Mouse (Mus musculus): ENCODE measurements at regions not wholly inside any gene's neighbourhood (a gene's known extent, or its start where the extent isn't known, plus 50 kb on each side); places are given as distances from the start of the nearest gene placed in this dataset.

- H3K36me3 ChIP-seq (ENCODE audit: insufficient read depth, low read length) = no peaks in the 10 kb centered on the region
- no peak overlapping the region for H3K9ac ChIP-seq (ENCODE audit: low read depth, low read length)
- no peak for ATAC-seq (replicated peaks; ENCODE audit: low FRiP score, low read depth)
- H3K4me3 ChIP-seq (replicated peaks; ENCODE audit: low read depth, low read length) = no peak overlapping the region
- H3K27ac ChIP-seq = no peak overlapping the region
- 84% methylated on average over 2 of the region's 2 CpGs for WGBS
- no peak for DNase-seq (ENCODE audit: low spot score)
- H3K4me2 ChIP-seq (ENCODE audit: low read length) = no peak overlapping the region
- no peak for TF ChIP-seq CTCF (IDR thresholded peaks at IDR 0.05; ENCODE audit: low read depth)
- no peaks in the 10 kb centered on the region for H3K9me3 ChIP-seq (replicated peaks; ENCODE audit: low read length)
- H3K4me1 ChIP-seq (replicated peaks; ENCODE audit: insufficient read depth, low read length) = no peaks in the 10 kb centered on the region
- no peaks in the 10 kb centered on the region for H3K27me3 ChIP-seq (ENCODE audit: insufficient read depth, low read length)
Observed at GRCm38 (mm10) chr2:160131386-160131785, 202.6 kb downstream of the Gm826 start.

DNA sequence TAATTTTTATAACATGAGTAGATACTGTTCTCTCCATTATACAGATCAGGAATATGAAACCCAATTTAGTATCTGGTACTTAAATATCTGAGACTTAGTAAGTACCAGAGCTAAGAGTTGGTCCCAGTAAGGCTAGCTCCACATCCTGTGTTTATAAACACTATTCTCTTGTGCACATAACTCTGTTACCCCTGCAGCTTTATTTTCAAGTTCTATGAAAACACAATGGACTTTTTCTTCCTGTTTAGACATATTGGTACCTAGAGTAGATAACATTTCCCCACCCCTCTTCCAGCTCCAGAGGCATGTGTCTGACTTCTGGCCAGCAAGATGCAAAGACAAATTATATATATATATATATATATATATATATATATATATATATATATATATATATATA is 216.8 kb downstream of the Gm826 start:
- Histone ChIP-seq H3K9ac (ENCODE audit: low read depth, low read length) (no peak overlapping the region), H3K4me3 (replicated peaks; ENCODE audit: low read depth, low read length) (no peak overlapping the region), H3K4me2 (ENCODE audit: low read length) (no peak overlapping the region), H3K27ac (no peak overlapping the region), H3K27me3 (ENCODE audit: insufficient read depth, low read length) (no peaks in the 10 kb centered on the region), H3K9me3 (replicated peaks; ENCODE audit: low read length) (no peaks in the 10 kb centered on the region), H3K36me3 (ENCODE audit: insufficient read depth, low read length) (no peaks in the 10 kb centered on the region), H3K4me1 (replicated peaks; ENCODE audit: insufficient read depth, low read length) (no peaks in the 10 kb centered on the region)
- no peak for TF ChIP-seq CTCF (IDR thresholded peaks at IDR 0.05; ENCODE audit: low read depth)
- ATAC-seq (replicated peaks; ENCODE audit: low FRiP score, low read depth) (no peak), DNase-seq (ENCODE audit: low spot score) (no peak)

DNA sequence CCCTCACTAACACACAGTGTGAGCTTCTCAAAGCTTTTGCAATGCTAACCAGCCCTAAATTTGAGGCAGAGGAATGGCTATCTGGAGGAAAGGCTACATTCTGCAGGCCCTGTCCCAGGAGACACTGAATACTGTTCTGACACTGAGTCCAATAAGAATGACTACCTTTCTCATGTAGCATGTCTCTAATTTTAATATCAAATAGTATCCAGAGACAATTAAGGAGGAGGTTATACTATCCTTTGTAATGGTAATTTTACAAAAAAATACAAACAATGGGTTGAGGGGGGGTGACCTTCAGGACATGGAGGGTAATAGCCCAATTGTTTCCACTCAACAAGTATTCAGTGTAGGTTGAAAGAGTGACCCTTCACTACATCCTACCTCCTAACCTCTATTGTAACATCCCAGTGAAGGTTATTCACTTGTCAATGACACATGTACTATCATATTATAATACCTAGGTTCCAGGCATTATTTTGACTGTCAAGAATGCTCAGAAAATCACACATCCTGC is 222.7 kb downstream of the Gm826 start:
- Histone ChIP-seq H3K9me3 (replicated peaks; ENCODE audit: low read length) (no peaks in the 10 kb centered on the region), H3K4me1 (replicated peaks; ENCODE audit: insufficient read depth, low read length) (no peaks in the 10 kb centered on the region), H3K36me3 (ENCODE audit: insufficient read depth, low read length) (no peaks in the 10 kb centered on the region), H3K27ac (no peak overlapping the region), H3K4me3 (replicated peaks; ENCODE audit: low read depth, low read length) (no peak overlapping the region), H3K9ac (ENCODE audit: low read depth, low read length) (no peak overlapping the region), H3K4me2 (ENCODE audit: low read length) (no peak overlapping the region), H3K27me3 (ENCODE audit: insufficient read depth, low read length) (no peaks in the 10 kb centered on the region)
- ATAC-seq (replicated peaks; ENCODE audit: low FRiP score, low read depth) = no peak
- DNase-seq (ENCODE audit: low spot score) = no peak
- no peak for TF ChIP-seq CTCF (IDR thresholded peaks at IDR 0.05; ENCODE audit: low read depth)

DNA sequence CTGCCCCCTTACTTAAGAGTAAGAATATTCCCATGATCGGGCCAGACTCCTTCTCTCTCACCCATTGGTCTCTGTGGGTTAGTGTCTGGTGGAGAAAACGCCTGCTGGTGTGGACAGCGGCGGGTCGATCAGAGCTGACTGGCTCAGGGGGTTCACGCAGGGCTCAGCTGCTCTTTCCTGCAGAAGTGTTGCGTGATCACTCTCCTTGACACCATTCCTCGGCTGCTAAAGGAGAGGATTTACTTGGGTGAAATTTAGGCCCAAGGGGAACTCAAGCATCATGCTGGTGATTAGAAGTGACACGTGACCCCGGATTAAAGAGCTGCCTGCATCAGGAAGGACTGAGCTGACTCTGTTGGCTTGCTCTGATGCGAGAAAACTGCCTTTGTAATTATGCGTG is 240.9 kb downstream of the Gm826 start:
- no peak for DNase-seq (ENCODE audit: low spot score)
- TF ChIP-seq CTCF (IDR thresholded peaks at IDR 0.05; ENCODE audit: low read depth) = no peak
- Histone ChIP-seq H3K9ac (ENCODE audit: low read depth, low read length) (no peak overlapping the region), H3K4me1 (replicated peaks; ENCODE audit: insufficient read depth, low read length) (no peaks in the 10 kb centered on the region), H3K4me3 (replicated peaks; ENCODE audit: low read depth, low read length) (no peak overlapping the region), H3K4me2 (ENCODE audit: low read length) (no peak overlapping the region), H3K9me3 (replicated peaks; ENCODE audit: low read length) (no peaks in the 10 kb centered on the region), H3K27me3 (ENCODE audit: insufficient read depth, low read length) (no peaks in the 10 kb centered on the region), H3K27ac (no peak overlapping the region), H3K36me3 (ENCODE audit: insufficient read depth, low read length) (no peaks in the 10 kb centered on the region)
- WGBS = 41% methylated on average over 12 of the region's 12 CpGs
- ATAC-seq (replicated peaks; ENCODE audit: low FRiP score, low read depth) = no peak

GRCm38 (mm10) chr2:160085999-160086398 is 248.0 kb downstream of the Gm826 start:
- DNase-seq (ENCODE audit: low spot score) (no peak), ATAC-seq (replicated peaks; ENCODE audit: low FRiP score, low read depth) (no peak)
- Histone ChIP-seq H3K27ac (no peak overlapping the region), H3K36me3 (ENCODE audit: insufficient read depth, low read length) (no peaks in the 10 kb centered on the region), H3K4me1 (replicated peaks; ENCODE audit: insufficient read depth, low read length) (no peaks in the 10 kb centered on the region), H3K4me2 (ENCODE audit: low read length) (no peak overlapping the region), H3K9ac (ENCODE audit: low read depth, low read length) (no peak overlapping the region), H3K9me3 (replicated peaks; ENCODE audit: low read length) (no peaks in the 10 kb centered on the region), H3K27me3 (ENCODE audit: insufficient read depth, low read length) (no peaks in the 10 kb centered on the region), H3K4me3 (replicated peaks; ENCODE audit: low read depth, low read length) (no peak overlapping the region)
- no peak for TF ChIP-seq CTCF (IDR thresholded peaks at IDR 0.05; ENCODE audit: low read depth)
- WGBS = 64% methylated on average over 4 of the region's 4 CpGs

DNA sequence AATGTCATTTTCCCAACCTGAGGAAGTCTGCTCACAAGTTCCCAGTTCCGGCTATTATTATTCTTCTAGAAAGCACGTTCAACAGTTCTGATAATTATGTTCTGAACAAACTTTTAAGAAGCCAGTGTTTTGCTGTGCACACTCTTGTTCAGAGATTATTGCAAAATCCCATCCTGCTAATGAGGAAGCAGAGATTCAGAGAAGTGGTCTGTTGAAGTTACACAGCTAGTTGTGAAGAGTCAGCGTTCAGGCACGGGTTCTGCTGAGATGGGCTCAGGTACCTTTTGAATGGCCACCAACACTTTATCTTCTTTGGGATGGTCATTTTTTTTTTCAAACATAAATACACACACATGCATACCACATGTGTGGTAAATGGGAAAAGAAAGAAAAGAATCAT is 250.3 kb downstream of the Gm826 start:
- H3K4me1 ChIP-seq (replicated peaks; ENCODE audit: insufficient read depth, low read length) = no peaks in the 10 kb centered on the region
- no peaks in the 10 kb centered on the region for H3K9me3 ChIP-seq (replicated peaks; ENCODE audit: low read length)
- no peak overlapping the region for H3K9ac ChIP-seq (ENCODE audit: low read depth, low read length)
- no peak overlapping the region for H3K4me2 ChIP-seq (ENCODE audit: low read length)
- no peaks in the 10 kb centered on the region for H3K36me3 ChIP-seq (ENCODE audit: insufficient read depth, low read length)
- H3K27ac ChIP-seq = no peak overlapping the region
- TF ChIP-seq CTCF (IDR thresholded peaks at IDR 0.05; ENCODE audit: low read depth) = no peak
- 86% methylated on average over 4 of the region's 4 CpGs for WGBS
- H3K4me3 ChIP-seq (replicated peaks; ENCODE audit: low read depth, low read length) = no peak overlapping the region
- no peaks in the 10 kb centered on the region for H3K27me3 ChIP-seq (ENCODE audit: insufficient read depth, low read length)
- DNase-seq (ENCODE audit: low spot score) = no peak
- no peak for ATAC-seq (replicated peaks; ENCODE audit: low FRiP score, low read depth)

- Histone ChIP-seq H3K9ac (ENCODE audit: low read depth, low read length) (no peak overlapping the region), H3K4me2 (ENCODE audit: low read length) (no peak overlapping the region), H3K27ac (no peak overlapping the region), H3K9me3 (replicated peaks; ENCODE audit: low read length) (no peaks in the 10 kb centered on the region), H3K4me3 (replicated peaks; ENCODE audit: low read depth, low read length) (no peak overlapping the region), H3K27me3 (ENCODE audit: insufficient read depth, low read length) (no peaks in the 10 kb centered on the region), H3K36me3 (ENCODE audit: insufficient read depth, low read length) (no peaks in the 10 kb centered on the region), H3K4me1 (replicated peaks; ENCODE audit: insufficient read depth, low read length) (no peaks in the 10 kb centered on the region)
- ATAC-seq (replicated peaks; ENCODE audit: low FRiP score, low read depth) = no peak
- 52% methylated on average over 5 of the region's 5 CpGs for WGBS
- TF ChIP-seq CTCF (IDR thresholded peaks at IDR 0.05; ENCODE audit: low read depth) = no peak
- no peak for DNase-seq (ENCODE audit: low spot score)
Observed at GRCm38 (mm10) chr2:160082106-160082653, 251.8 kb downstream of the Gm826 start.
